Mouse (Mus musculus) gastrocnemius, postnatal 14 days (tissue): ENCODE measurements around the gene Pde4d. TPM values are rescaled to one million over a fixed set of nuclear protein-coding genes. Genes with fewer than 3 reads are reported as not detected.

Source experiments
- DNase-seq: peaks from one replicate; pipeline ENCODE4 v3.0.0; 2021; ENCODE audit warnings: mixed read lengths
- intact Hi-C: fragments of 180-260 bp; cut with DNase I; formaldehyde crosslinking; loops from one replicate; pipeline ENCODE4 v1.15.1; 2025; ENCODE audit warnings: low total_unique reads
- total RNA-seq, 2 experiments: library from RNA; stranded (reverse); gene quantifications; 2 replicates each; pipeline ENCODE4 v1.2.3; 2021

Pde4d gene
- total RNA-seq, 2 experiments from 2014 or later: 91.2 to 126 TPM

DNA sequence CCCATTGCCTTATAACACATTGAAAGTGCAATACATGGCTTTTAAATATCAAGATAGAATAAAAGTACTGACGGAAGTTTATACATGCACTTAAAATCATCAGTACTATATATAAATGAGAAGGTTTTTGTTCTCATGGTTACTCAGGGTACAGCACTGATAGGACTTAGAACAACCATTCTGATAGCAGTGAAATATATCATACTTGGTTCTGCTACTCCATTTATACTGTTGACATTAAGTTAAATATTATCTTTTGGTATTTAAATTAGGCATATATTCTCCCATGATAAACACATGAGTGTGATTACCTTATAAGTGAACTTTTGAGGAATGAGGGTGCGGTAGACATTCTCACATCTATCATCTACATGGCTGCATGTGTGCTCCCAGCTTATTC is 867.9 kb downstream of the Pde4d start:
- intact Hi-C loops: no loop called here
- no peak for DNase-seq

- intact Hi-C loops: no loop called here
- no peak for DNase-seq
Measured at GRCm38 (mm10) chr13:109318434-109318998, 868.8 kb downstream of the Pde4d start.

DNA sequence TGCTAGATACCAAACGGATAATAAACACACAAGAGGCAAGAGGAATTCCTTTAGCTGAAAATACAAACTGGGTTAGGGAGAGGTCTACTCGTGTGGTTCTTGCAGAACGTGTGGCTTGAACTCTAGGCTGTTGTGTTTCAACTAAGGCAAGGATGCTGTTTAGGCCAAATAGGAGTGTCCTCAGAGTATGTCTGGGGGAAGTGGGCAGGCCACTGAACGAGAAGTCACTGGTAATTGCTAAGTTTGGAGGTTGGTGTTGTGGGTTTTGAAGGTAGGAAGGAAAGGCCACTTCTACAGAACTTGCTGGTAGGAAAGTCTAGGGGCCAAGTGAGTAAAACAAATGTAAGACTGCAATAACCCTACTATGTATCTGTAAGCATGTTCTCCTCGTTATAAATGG is 876.3 kb downstream of the Pde4d start:
- no peak for DNase-seq
- intact Hi-C loops: no loop called here

DNA sequence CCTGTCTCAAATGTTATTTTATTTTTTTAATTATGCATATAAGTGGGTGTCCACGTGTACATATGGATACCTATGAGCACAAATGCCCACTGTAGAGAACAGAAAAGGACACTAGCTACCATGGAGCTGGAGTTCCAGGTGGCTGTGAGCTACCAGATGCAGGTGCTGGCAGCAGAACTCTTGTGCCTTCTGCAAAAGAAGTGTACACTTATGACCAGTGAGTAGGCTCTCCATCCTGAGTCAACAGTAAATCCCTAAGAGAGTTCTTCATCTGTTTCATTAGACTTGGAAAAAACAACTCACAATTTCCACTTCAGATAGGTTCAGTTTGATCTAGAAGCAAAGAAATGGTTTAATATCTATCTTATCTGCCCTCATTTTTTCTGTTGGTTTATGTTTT is 881.8 kb downstream of the Pde4d start:
- intact Hi-C loops: no loop called here
- DNase-seq: no peak

GRCm38 (mm10) chr13:109341902-109342301 is 892.2 kb downstream of the Pde4d start:
- intact Hi-C loops: loop anchor here (10.0 kb wide), 2 partner anchors 107 to 203 kb away; no protein-coding TSS in a partner anchor
- DNase-seq: no peak

DNA sequence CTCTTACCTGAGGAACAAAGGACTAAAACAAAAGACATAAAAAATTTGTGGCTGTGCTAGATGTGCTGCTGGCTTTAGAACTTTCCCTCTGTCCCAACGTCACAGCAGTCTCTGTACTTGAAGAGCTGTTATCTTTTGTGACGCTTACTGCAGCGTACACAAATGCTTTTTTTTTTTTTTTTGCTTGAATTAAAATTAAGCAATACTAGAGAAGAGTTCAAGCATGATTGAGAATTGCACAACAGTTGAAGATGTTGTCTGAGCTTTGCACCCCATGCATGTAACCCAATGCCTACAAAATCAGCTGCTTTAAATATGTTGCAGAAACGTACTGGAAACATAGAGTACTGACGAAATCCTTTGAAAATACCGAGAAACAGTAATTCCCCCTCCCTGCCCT is 892.7 kb downstream of the Pde4d start:
- no peak for DNase-seq
- intact Hi-C loops: loop anchor here (10.0 kb wide), 2 partner anchors 108 to 202 kb away; no protein-coding TSS in a partner anchor

GRCm38 (mm10) chr13:109343596-109343995 is 893.8 kb downstream of the Pde4d start:
- intact Hi-C loops: loop anchor here (10.0 kb wide), 2 partner anchors 109 to 201 kb away; no protein-coding TSS in a partner anchor
- DNase-seq: peak; percentile 69

GRCm38 (mm10) chr13:109347770-109348169 is 898.0 kb downstream of the Pde4d start:
- intact Hi-C loops: loop anchor here (10.0 kb wide), 2 partner anchors 113 to 197 kb away; no protein-coding TSS in a partner anchor
- DNase-seq: no peak

DNA sequence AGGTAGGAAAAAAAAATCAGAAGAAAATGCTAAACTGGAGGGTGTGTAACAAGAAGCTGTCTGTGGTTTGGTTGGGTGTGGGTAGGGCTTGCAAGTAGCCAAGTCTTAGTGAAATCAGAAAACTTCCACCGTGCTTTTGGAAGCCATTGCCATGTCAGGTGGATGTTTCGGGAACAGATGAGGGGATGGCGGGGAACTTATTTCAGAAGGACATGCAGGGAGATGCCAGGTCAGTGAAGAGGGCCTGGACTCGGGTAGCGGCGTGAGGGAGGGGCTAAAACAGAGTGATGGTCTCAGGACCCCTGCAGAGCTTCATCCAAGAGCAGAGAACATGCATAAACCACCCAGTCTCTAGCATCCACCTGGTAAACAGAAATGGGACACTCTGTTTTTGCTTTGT is 898.6 kb downstream of the Pde4d start:
- DNase-seq: no peak
- intact Hi-C loops: loop anchor here (10.0 kb wide), 2 partner anchors 114 to 196 kb away; no protein-coding TSS in a partner anchor

- DNase-seq: no peak
- intact Hi-C loops: no loop called here
Measured at GRCm38 (mm10) chr13:109350100-109350499, 900.4 kb downstream of the Pde4d start.

- intact Hi-C loops: no loop called here
- DNase-seq: no peak
Measured at GRCm38 (mm10) chr13:109354017-109354416, 904.3 kb downstream of the Pde4d start.

DNA sequence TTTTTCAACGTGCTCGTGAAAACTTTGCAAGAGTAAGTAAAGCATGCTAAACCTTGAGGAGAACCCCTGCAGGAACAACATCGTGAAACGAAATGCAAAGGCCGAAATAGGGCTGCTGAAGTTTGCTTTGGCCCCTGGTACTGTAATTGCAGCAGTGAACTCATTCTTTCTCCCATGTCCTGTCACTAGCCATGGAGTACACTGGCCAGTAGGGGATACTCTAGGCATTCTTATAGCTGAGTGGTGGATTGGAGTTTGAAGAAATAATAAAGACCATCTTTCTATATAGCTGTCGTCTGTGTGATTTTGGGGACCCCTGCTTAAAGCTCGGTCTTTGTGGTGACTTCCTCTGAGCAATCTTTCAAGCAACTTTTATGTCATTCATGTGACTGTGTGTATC is 906.5 kb downstream of the Pde4d start:
- intact Hi-C loops: no loop called here
- no peak for DNase-seq

DNA sequence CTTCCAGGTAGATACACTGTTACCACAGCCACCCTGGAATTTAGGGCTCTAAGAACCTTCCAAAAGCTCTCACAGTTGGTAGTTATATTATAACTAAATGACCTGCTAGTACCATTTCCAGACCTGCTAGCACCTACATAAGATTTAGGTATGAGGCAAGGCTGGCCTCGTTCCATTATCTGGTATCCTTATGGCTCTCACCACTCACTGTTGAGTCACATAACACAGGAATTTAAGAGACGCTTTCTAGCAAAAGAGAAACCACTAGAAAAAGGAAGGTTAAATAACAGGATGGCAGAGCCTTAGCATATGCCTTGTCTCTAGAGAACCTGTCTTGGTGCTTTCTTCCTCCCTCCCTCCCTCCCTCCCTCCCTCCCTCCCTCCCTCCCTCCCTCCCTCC is 910.2 kb downstream of the Pde4d start:
- DNase-seq: no peak
- intact Hi-C loops: no loop called here

DNA sequence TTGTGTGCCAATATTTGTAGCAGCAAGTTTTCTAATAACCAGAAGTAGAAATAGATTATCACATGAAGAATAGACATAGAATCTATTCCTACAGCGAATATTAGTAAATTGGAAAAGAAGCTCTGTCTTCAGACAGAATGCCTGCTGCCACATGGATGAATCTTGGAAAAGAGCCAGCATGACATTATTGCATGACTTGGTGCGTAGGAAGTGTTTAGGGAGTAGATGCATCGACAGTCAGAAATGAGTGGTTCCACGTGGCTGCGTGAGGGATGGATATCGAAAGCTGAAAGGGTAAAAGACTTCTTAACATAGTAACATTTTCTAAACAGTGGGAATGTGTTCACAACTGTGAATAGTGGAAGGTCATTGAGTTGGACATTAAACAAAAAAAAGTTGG is 912.6 kb downstream of the Pde4d start:
- intact Hi-C loops: no loop called here
- no peak for DNase-seq

GRCm38 (mm10) chr13:109374465-109374864 is 924.7 kb downstream of the Pde4d start:
- intact Hi-C loops: no loop called here
- DNase-seq: no peak

- intact Hi-C loops: no loop called here
- DNase-seq: no peak
Measured at GRCm38 (mm10) chr13:109376681-109377080, 926.9 kb downstream of the Pde4d start.

- intact Hi-C loops: no loop called here
- DNase-seq: no peak
Measured at GRCm38 (mm10) chr13:109380149-109380548, 930.4 kb downstream of the Pde4d start.

DNA sequence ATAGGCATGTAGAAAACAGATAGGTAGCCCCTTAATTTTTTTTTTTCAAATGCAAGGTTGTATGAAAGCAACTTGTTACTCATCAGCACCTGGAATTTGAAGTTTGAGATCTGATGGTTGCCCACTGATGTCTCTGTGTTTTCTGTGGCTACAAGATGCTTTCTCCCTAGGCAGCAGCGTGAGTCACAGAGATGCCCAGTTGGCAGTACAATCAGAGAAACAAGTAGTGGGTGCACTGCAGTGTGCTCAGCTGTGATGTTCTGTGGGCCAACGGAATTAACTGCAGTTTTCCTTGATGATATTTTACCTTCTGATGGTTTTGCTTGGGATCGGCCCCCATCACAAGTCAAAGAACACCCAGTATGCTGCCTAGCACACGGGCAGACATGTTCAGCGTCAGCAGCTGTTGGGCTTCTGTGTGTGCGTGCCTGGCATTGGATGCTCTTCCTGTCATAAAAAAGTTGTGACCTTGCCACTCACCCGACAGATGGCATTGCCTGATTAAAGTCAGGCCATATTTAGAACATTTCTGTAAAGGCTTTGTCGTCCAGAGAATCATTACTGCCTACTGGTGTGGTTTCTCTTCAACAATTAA is 939.0 kb downstream of the Pde4d start:
- peak; percentile 5 for DNase-seq
- intact Hi-C loops: loop anchor here (5.0 kb wide), 1 partner anchor 44 kb away; no protein-coding TSS in a partner anchor

GRCm38 (mm10) chr13:109402396-109402795 is 952.6 kb downstream of the Pde4d start:
- intact Hi-C loops: no loop called here

GRCm38 (mm10) chr13:109402936-109403335 is 953.2 kb downstream of the Pde4d start:
- DNase-seq: no peak
- intact Hi-C loops: no loop called here

More at GRCm38 (mm10) chr13:109402396-109402795, 952.6 kb downstream of the Pde4d start:
- no peak for DNase-seq

GRCm38 (mm10) chr13:109406341-109406740 is 956.6 kb downstream of the Pde4d start:
- intact Hi-C loops: no loop called here
- DNase-seq: no peak
